Mouse (Mus musculus) E14TG2a.4 (cell line): Measurements from ENCODE around the gene Moxd1.

Experiments
- H3K27me3 ChIP-seq: 2 replicates; pipeline ENCODE4 v1.6.1; 2014; ENCODE audit warnings: low read length, control low read depth; ENCODE audit not compliant: insufficient read depth
- H3K36me3 ChIP-seq: 2 replicates; pipeline ENCODE4 v1.6.1; 2014; ENCODE audit warnings: low read length, control low read depth; ENCODE audit not compliant: insufficient read depth
- H3K4me1 ChIP-seq: replicated peaks from 2 replicates; pipeline ENCODE4 v1.6.1; 2014; ENCODE audit warnings: low read depth, low read length, control low read depth
- H3K4me3 ChIP-seq: replicated peaks from 2 replicates; pipeline ENCODE4 v1.5.1; 2014; ENCODE audit warnings: mild to moderate bottlenecking, low read length
- H3K9me3 ChIP-seq: 2 replicates; pipeline ENCODE4 v1.6.1; 2014; ENCODE audit warnings: low read length, control low read depth
- CTCF ChIP-seq: conservative IDR thresholded peaks from 2 replicates; pipeline ENCODE4 v1.5.1; 2014; ENCODE audit warnings: low read length
- NANOG ChIP-seq: IDR thresholded peaks from 2 replicates; pipeline ENCODE4 v1.6.1; 2014; ENCODE audit warnings: borderline replicate concordance, low read length, mixed read lengths
- POU5F1 ChIP-seq: IDR thresholded peaks from 2 replicates; pipeline ENCODE4 v1.6.1; 2014; ENCODE audit warnings: low read length, borderline replicate concordance

Gene Moxd1

GRCm38 (mm10) chr10:24258150-24258549 lies 34.8 kb downstream of the Moxd1 start:
- H3K4me3 ChIP-seq: no peak overlapping the region

GRCm38 (mm10) chr10:24258885-24259284 lies 35.6 kb downstream of the Moxd1 start:
- H3K4me1 ChIP-seq: no peaks in the 10 kb centered on the region
- H3K4me3 ChIP-seq: no peak overlapping the region
- H3K27me3 ChIP-seq: no peaks in the 10 kb centered on the region
- H3K9me3 ChIP-seq: peaks cover 6% of the 10 kb centered on the region; the same call in 1 of the 2 replicates
- H3K36me3 ChIP-seq: no peaks in the 10 kb centered on the region
- TF ChIP-seq NANOG: no peak
- no peak for TF ChIP-seq CTCF
- no peak for TF ChIP-seq POU5F1

More at GRCm38 (mm10) chr10:24258150-24258549, 34.8 kb downstream of the Moxd1 start:
- no peaks in the 10 kb centered on the region for H3K4me1 ChIP-seq
- no peak for TF ChIP-seq POU5F1
- H3K27me3 ChIP-seq: no peaks in the 10 kb centered on the region
- peaks cover 2% of the 10 kb centered on the region; the same call in 1 of the 2 replicates for H3K9me3 ChIP-seq
- no peaks in the 10 kb centered on the region for H3K36me3 ChIP-seq

GRCm38 (mm10) chr10:24259794-24260590 lies 36.7 kb downstream of the Moxd1 start:
- H3K9me3 ChIP-seq: peaks cover 6% of the 10 kb centered on the region; the same call in 1 of the 2 replicates

GRCm38 (mm10) chr10:24267520-24267919 lies 44.2 kb downstream of the Moxd1 start:
- no peaks in the 10 kb centered on the region for H3K27me3 ChIP-seq
- H3K4me3 ChIP-seq: no peak overlapping the region
- H3K9me3 ChIP-seq: peaks cover 6% of the 10 kb centered on the region; the same call in 1 of the 2 replicates
- TF ChIP-seq POU5F1: no peak
- TF ChIP-seq CTCF: no peak
- TF ChIP-seq NANOG: no peak
- no peaks in the 10 kb centered on the region for H3K4me1 ChIP-seq
- no peaks in the 10 kb centered on the region for H3K36me3 ChIP-seq

More at GRCm38 (mm10) chr10:24259794-24260590, 36.7 kb downstream of the Moxd1 start:
- Histone ChIP-seq H3K4me3 (no peak overlapping the region), H3K4me1 (no peaks in the 10 kb centered on the region), H3K36me3 (no peaks in the 10 kb centered on the region), H3K27me3 (no peaks in the 10 kb centered on the region)
- TF ChIP-seq NANOG: no peak
- TF ChIP-seq CTCF: no peak
- no peak for TF ChIP-seq POU5F1

- no peaks in the 10 kb centered on the region for H3K4me1 ChIP-seq
- H3K4me3 ChIP-seq: no peak overlapping the region
- no peaks in the 10 kb centered on the region for H3K27me3 ChIP-seq
- no peaks in the 10 kb centered on the region for H3K36me3 ChIP-seq
- TF ChIP-seq POU5F1 (no peak), CTCF (no peak), NANOG (no peak)
- no peaks in the 10 kb centered on the region for H3K9me3 ChIP-seq
Measured at GRCm38 (mm10) chr10:24271077-24271637, 47.8 kb downstream of the Moxd1 start.

- no peak overlapping the region for H3K4me3 ChIP-seq
- no peaks in the 10 kb centered on the region for H3K36me3 ChIP-seq
- H3K4me1 ChIP-seq: no peaks in the 10 kb centered on the region
- TF ChIP-seq CTCF (no peak), NANOG (no peak), POU5F1 (no peak)
- H3K9me3 ChIP-seq: no peaks in the 10 kb centered on the region
- no peaks in the 10 kb centered on the region for H3K27me3 ChIP-seq
Measured at GRCm38 (mm10) chr10:24276211-24276610, 52.9 kb downstream of the Moxd1 start.

GRCm38 (mm10) chr10:24282650-24283049 lies 59.3 kb downstream of the Moxd1 start:
- TF ChIP-seq NANOG: no peak
- no peak for TF ChIP-seq CTCF
- TF ChIP-seq POU5F1: no peak
- no peak overlapping the region for H3K4me3 ChIP-seq
- H3K27me3 ChIP-seq: no peaks in the 10 kb centered on the region
- no peaks in the 10 kb centered on the region for H3K4me1 ChIP-seq
- no peaks in the 10 kb centered on the region for H3K9me3 ChIP-seq
- H3K36me3 ChIP-seq: no peaks in the 10 kb centered on the region

GRCm38 (mm10) chr10:24291611-24292010 lies 68.3 kb downstream of the Moxd1 start:
- TF ChIP-seq NANOG (no peak), CTCF (no peak), POU5F1 (no peak)

GRCm38 (mm10) chr10:24292671-24293070 lies 69.4 kb downstream of the Moxd1 start:
- TF ChIP-seq CTCF (no peak), NANOG (no peak), POU5F1 (no peak)
- Histone ChIP-seq H3K4me3 (no peak overlapping the region), H3K27me3 (no peaks in the 10 kb centered on the region)

More at GRCm38 (mm10) chr10:24291611-24292010, 68.3 kb downstream of the Moxd1 start:
- H3K27me3 ChIP-seq: no peaks in the 10 kb centered on the region
- H3K4me3 ChIP-seq: no peak overlapping the region
- H3K36me3 ChIP-seq: no peaks in the 10 kb centered on the region
- H3K9me3 ChIP-seq: no peaks in the 10 kb centered on the region
- H3K4me1 ChIP-seq: no peaks in the 10 kb centered on the region

More at GRCm38 (mm10) chr10:24292671-24293070, 69.4 kb downstream of the Moxd1 start:
- H3K36me3 ChIP-seq: no peaks in the 10 kb centered on the region
- no peaks in the 10 kb centered on the region for H3K9me3 ChIP-seq
- no peaks in the 10 kb centered on the region for H3K4me1 ChIP-seq
